Mouse (Mus musculus) kidney, postnatal 0 days (tissue): Measurements from ENCODE around the gene Exosc3. TPM values are rescaled to one million over a fixed set of nuclear protein-coding genes. Genes with fewer than 3 reads are reported as not detected.
A peak's percentile ranks its signal among the peaks of the same experiment; 100 is the strongest.

Experiments
- ATAC-seq: fragments of 200-750 bp; cut with Nextera tagmentation; replicated peaks from 2 replicates; pipeline ENCODE4 v1.8.0; 2017; ENCODE audit warnings: low read depth, moderate number of reproducible peaks, moderate TSS enrichment, moderate library complexity; ENCODE audit not compliant: low FRiP score
- DNase-seq: peaks from one replicate; pipeline ENCODE4 v3.0.0-alpha.2; 2016; ENCODE audit warnings: low spot score
- H3K27ac ChIP-seq: fragments of 300-500 bp; sonication (generic); 2 replicates; pipeline ENCODE4 v1.5.1; 2014; ENCODE audit warnings: mild to moderate bottlenecking
- H3K27me3 ChIP-seq: fragments of 300-500 bp; sonication (generic); 2 replicates; pipeline ENCODE4 v1.6.1; 2014; ENCODE audit warnings: low read length, mixed read lengths; ENCODE audit not compliant: insufficient read depth
- H3K36me3 ChIP-seq: fragments of 300-500 bp; sonication (generic); 2 replicates; pipeline ENCODE4 v1.6.1; 2014; ENCODE audit warnings: low read length, mixed read lengths; ENCODE audit not compliant: insufficient read depth
- H3K4me1 ChIP-seq: fragments of 300-500 bp; sonication (generic); replicated peaks from 2 replicates; pipeline ENCODE4 v1.6.1; 2014; ENCODE audit warnings: antibody characterized with exemption, low read length, mixed read lengths; ENCODE audit not compliant: insufficient read depth
- H3K4me2 ChIP-seq: fragments of 300-500 bp; sonication (generic); 2 replicates; pipeline ENCODE4 v1.6.1; 2014; ENCODE audit warnings: mild to moderate bottlenecking, low read length, moderate library complexity, mixed read lengths
- H3K4me3 ChIP-seq: fragments of 300-500 bp; sonication (generic); replicated peaks from 2 replicates; pipeline ENCODE4 v1.5.1; 2014; ENCODE audit warnings: low read depth, low read length
- H3K9ac ChIP-seq: fragments of 300-500 bp; sonication (generic); 2 replicates; pipeline ENCODE4 v1.6.1; 2014; ENCODE audit warnings: low read depth, low read length
- H3K9me3 ChIP-seq: fragments of 300-500 bp; sonication (generic); replicated peaks from 2 replicates; pipeline ENCODE4 v1.6.1; 2016; ENCODE audit warnings: low read length, inconsistent platforms, mixed read lengths
- CTCF ChIP-seq: IDR thresholded peaks from 2 replicates; pipeline ENCODE4 v1.5.1; 2016; ENCODE audit warnings: antibody characterized with exemption, low read depth, mild to moderate bottlenecking, moderate library complexity
- WGBS: fragments of 180-500 bp; shearing (Covaris S2); extraction: QIAGEN DNeasy Blood & Tissue Kit; methylation state at CpG from one replicate; pipeline ENCODE4 v1.1.7; 2014; 5-methylcytosine and 5-hydroxymethylcytosine counted together
- polyA plus RNA-seq: library from polyadenylated mRNA; unstranded; fragments of >200 nt; fragmentation: Nextera tagmentation; extraction: Ambion mirVana; gene quantifications from 2 replicates; pipeline ENCODE4 v1.2.1, GENCODE M21; 2015

The Exosc3 gene
- polyA plus RNA-seq, 1 experiment from 2014 or later, result 76.7 TPM

- Histone ChIP-seq H3K36me3 (peaks cover 21% of the 10 kb centered on the region), H3K9me3 (no peaks in the 10 kb centered on the region), H3K4me2 (peak overlapping the region; percentile 77), H3K4me1 (0 out of 2 replicates have a peak, but pooled peaks cover 5% of the 10 kb centered on the region), H3K9ac (peak overlapping the region; percentile 88), H3K27ac (peak overlapping the region; percentile 92), H3K4me3 (peak overlapping the region; percentile 88), H3K27me3 (no peaks in the 10 kb centered on the region)
- peak; percentile 91 for ATAC-seq
- DNase-seq, result peak; percentile 90
- WGBS, result under 1% methylated on average over 56 of the region's 56 CpGs
- no peak for TF ChIP-seq CTCF
Observed at GRCm38 (mm10) chr4:45320159-45320816, 22.2 kb downstream of the Exosc3 start.

- ATAC-seq (no peak), DNase-seq (no peak)
- no peak overlapping the region for H3K27ac ChIP-seq
- no peak overlapping the region for H3K9ac ChIP-seq
- H3K27me3 ChIP-seq, result no peaks in the 10 kb centered on the region
- no peaks in the 10 kb centered on the region for H3K4me1 ChIP-seq
- no peak for TF ChIP-seq CTCF
- no peak overlapping the region for H3K4me3 ChIP-seq
- H3K36me3 ChIP-seq, result peaks cover 26% of the 10 kb centered on the region; the same call in 1 of the 2 replicates
- no peak overlapping the region for H3K4me2 ChIP-seq
- H3K9me3 ChIP-seq, result no peaks in the 10 kb centered on the region
- 95% methylated on average over 2 of the region's 2 CpGs for WGBS
Observed at GRCm38 (mm10) chr4:45311056-45311455, 31.5 kb downstream of the Exosc3 start.

DNA sequence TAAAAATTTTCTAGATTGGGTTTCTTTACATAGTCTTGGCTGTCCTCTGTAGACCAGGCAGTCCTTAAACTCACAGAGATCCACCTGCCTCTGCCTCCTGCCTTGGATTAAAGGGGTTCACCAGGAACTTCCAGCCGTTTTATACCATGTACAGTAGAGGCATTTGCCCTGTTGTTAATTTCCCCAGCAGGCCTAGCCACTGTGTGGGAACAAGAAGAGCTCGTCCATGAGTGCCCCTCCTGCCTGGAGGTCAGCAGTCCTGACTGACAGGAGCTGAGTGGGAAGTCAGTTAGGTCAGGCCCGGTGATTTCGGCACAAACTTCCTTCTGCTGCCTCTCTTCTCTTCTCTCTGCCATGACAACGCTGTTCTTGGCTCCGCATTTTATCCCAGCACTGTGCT lies 33.9 kb downstream of the Exosc3 start:
- no peaks in the 10 kb centered on the region for H3K9me3 ChIP-seq
- H3K27ac ChIP-seq, result no peak overlapping the region
- WGBS, result 89% methylated on average over 6 of the region's 6 CpGs
- DNase-seq (no peak), ATAC-seq (no peak)
- H3K4me1 ChIP-seq, result no peaks in the 10 kb centered on the region
- TF ChIP-seq CTCF, result no peak
- H3K27me3 ChIP-seq, result no peaks in the 10 kb centered on the region
- H3K4me2 ChIP-seq, result no peak overlapping the region
- no peak overlapping the region for H3K4me3 ChIP-seq
- H3K36me3 ChIP-seq, result 0 out of 2 replicates have a peak, but pooled peaks cover 21% of the 10 kb centered on the region
- H3K9ac ChIP-seq, result no peak overlapping the region

DNA sequence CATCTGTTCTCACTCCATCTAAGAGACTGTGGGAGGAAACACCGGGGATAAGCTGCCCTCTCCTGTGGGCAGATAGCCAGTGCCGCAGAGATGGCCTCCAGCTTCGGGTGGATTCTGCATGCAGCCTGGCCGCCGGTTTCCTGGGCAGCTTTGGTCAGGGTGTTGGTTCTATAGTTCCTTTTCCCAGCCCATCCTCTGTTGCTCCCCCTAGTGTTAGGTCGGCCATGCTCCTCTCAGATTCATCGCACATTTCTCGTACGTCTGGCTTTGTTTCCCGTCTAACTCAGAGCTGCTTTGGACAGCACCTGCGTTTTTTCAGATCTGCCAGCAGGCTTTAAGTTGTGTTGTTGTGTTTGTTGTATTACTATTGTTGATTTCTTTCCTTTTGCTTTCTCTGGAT lies 34.5 kb downstream of the Exosc3 start:
- H3K4me3 ChIP-seq, result no peak overlapping the region
- peak; percentile 58 for DNase-seq
- H3K27ac ChIP-seq, result no peak overlapping the region
- no peaks in the 10 kb centered on the region for H3K9me3 ChIP-seq
- H3K4me2 ChIP-seq, result no peak overlapping the region
- ATAC-seq, result no peak
- H3K36me3 ChIP-seq, result 0 out of 2 replicates have a peak, but pooled peaks cover 21% of the 10 kb centered on the region
- no peaks in the 10 kb centered on the region for H3K4me1 ChIP-seq
- 43% methylated on average over 11 of the region's 11 CpGs for WGBS
- TF ChIP-seq CTCF, result peak; percentile 73
- no peak overlapping the region for H3K9ac ChIP-seq
- H3K27me3 ChIP-seq, result no peaks in the 10 kb centered on the region

DNA sequence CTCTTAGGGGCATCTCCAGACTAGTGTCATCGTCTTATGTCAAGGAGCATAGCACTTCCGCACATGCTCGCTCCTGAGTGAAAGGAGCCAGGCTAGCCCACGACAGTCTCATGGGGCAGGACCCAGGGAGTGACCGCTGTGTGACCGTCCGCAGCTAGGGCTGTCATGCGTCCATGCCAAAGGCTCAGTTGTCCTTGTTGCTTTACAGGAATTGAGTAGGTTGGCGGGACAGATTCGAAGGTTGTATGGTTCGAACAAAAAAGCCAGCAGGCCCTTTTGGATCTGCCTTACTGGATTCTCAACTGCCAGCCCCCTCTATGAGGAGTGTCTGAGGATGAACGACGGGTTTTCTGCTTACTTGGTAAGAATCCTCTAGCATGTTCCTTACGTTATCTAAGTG lies 37.0 kb downstream of the Exosc3 start:
- 96% methylated on average over 14 of the region's 14 CpGs for WGBS

GRCm38 (mm10) chr4:45296662-45297564 lies 45.6 kb downstream of the Exosc3 start, which contains the start of gene Trmt10b:
Trmt10b (plus strand) TSS chr4:45297127.
- peak; percentile 86 for DNase-seq
- Histone ChIP-seq H3K4me2 (peak within 1 kb of the TSS; percentile 86), H3K9me3 (no peaks in the 10 kb centered on the region), H3K27ac (no peak within 1 kb of the TSS), H3K4me3 (peak within 1 kb of the TSS; percentile 91), H3K27me3 (no peaks in the 10 kb centered on the region), H3K9ac (peak within 1 kb of the TSS; percentile 67), H3K4me1 (peaks cover 6% of the 10 kb centered on the region; the same call in 1 of the 2 replicates), H3K36me3 (0 out of 2 replicates have a peak, but pooled peaks cover 7% of the 10 kb centered on the region)
- ATAC-seq, result peak; percentile 61
- 22% methylated on average over 27 of the region's 27 CpGs for WGBS
- TF ChIP-seq CTCF, result no peak

More for the DNA sequence above, 37.0 kb downstream of the Exosc3 start:
- Histone ChIP-seq H3K4me2 (no peak overlapping the region), H3K9me3 (no peaks in the 10 kb centered on the region), H3K27ac (no peak overlapping the region), H3K36me3 (0 out of 2 replicates have a peak, but pooled peaks cover 26% of the 10 kb centered on the region), H3K9ac (no peak overlapping the region), H3K27me3 (no peaks in the 10 kb centered on the region), H3K4me1 (no peaks in the 10 kb centered on the region), H3K4me3 (no peak overlapping the region)
- no peak for ATAC-seq
- DNase-seq, result no peak
- no peak for TF ChIP-seq CTCF
